Mouse (Mus musculus) lung, embryonic 15.5 days (tissue): ENCODE results near the gene Aak1. TPM values are rescaled to one million over a fixed set of nuclear protein-coding genes. Genes with fewer than 3 reads are reported as not detected.
A peak's percentile ranks its signal among the peaks of the same experiment; 100 is the strongest.
"Not testable (repeated sequence)": the region's sequence is repeated elsewhere in the genome, so short reads cannot be mapped to it uniquely, and the experiment has no call there.

Experiments
- ATAC-seq: fragments of 200-750 bp; cut with Nextera tagmentation; 2 replicates; pipeline ENCODE4 v1.8.0; 2017; ENCODE audit warnings: moderate number of reproducible peaks, borderline replicate concordance; ENCODE audit not compliant: low FRiP score, low TSS enrichment; ENCODE audit errors: extremely low read depth
- H3K27ac ChIP-seq: fragments of 300-500 bp; sonication (generic); 2 replicates; pipeline ENCODE4 v1.5.1; 2015; ENCODE audit warnings: moderate library complexity, mild to moderate bottlenecking, inconsistent platforms
- H3K27me3 ChIP-seq: fragments of 300-500 bp; sonication (generic); 2 replicates; pipeline ENCODE4 v1.6.1; 2015; ENCODE audit warnings: inconsistent platforms
- H3K36me3 ChIP-seq: fragments of 300-500 bp; sonication (generic); 2 replicates; pipeline ENCODE4 v1.6.1; 2015; ENCODE audit warnings: inconsistent platforms
- H3K4me1 ChIP-seq: fragments of 300-500 bp; sonication (generic); 2 replicates; pipeline ENCODE4 v1.6.1; 2015; ENCODE audit warnings: inconsistent platforms
- H3K4me2 ChIP-seq: fragments of 300-500 bp; sonication (generic); 2 replicates; pipeline ENCODE4 v1.6.1; 2015; ENCODE audit warnings: inconsistent platforms, mild to moderate bottlenecking, moderate library complexity
- H3K4me3 ChIP-seq: fragments of 300-500 bp; sonication (generic); 2 replicates; pipeline ENCODE4 v1.5.1; 2015; ENCODE audit warnings: mild to moderate bottlenecking, inconsistent platforms
- H3K9ac ChIP-seq: fragments of 300-500 bp; sonication (generic); 2 replicates; pipeline ENCODE4 v1.6.1; 2015; ENCODE audit warnings: inconsistent platforms
- H3K9me3 ChIP-seq: fragments of 300-500 bp; sonication (generic); 2 replicates; pipeline ENCODE4 v1.6.1; 2016; ENCODE audit warnings: inconsistent platforms
- WGBS: fragments of 180-500 bp; shearing (Covaris S2); methylation state at CpG from one replicate; pipeline ENCODE4 v1.1.7; 2015; 5-methylcytosine and 5-hydroxymethylcytosine counted together
- polyA plus RNA-seq: library from polyadenylated mRNA; unstranded; fragments of >200 nt; fragmentation: Nextera tagmentation; extraction: Ambion mirVana; gene quantifications from 2 replicates; pipeline ENCODE4 v1.2.1, GENCODE M21; 2015

The Aak1 gene
- polyA plus RNA-seq, 1 experiment from 2014 or later, result 17.2 TPM

DNA sequence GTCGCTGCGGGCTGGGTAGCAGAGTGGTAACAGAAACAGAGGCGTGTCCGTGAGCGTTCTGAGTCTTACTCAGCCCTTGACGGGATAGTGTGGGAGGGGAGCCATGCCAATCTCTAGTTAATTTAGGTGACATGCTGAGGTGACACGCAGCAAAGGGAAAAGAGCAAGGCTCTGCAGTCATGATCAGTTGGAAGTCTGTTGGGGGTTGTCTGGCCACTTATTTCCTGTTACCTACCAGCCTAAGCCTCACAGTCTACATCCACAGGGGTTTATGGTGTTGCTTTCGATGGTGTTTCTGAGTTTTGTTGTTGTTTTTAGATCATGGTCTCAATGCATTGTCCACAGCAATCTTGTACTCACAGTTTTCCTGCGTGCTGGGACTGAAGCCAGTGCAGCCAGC is 21.0 kb downstream of the Aak1 start:
- Histone ChIP-seq H3K9ac (no peak overlapping the region), H3K9me3 (no peaks in the 10 kb centered on the region), H3K4me1 (peaks cover 10% of the 10 kb centered on the region; the same call in 1 of the 2 replicates), H3K36me3 (peaks cover 6% of the 10 kb centered on the region; the same call in 1 of the 2 replicates), H3K4me3 (no peak overlapping the region), H3K27me3 (no peaks in the 10 kb centered on the region), H3K27ac (no peak overlapping the region), H3K4me2 (no peak overlapping the region)
- no peak for ATAC-seq
- WGBS, result 78% methylated on average over 9 of the region's 9 CpGs

DNA sequence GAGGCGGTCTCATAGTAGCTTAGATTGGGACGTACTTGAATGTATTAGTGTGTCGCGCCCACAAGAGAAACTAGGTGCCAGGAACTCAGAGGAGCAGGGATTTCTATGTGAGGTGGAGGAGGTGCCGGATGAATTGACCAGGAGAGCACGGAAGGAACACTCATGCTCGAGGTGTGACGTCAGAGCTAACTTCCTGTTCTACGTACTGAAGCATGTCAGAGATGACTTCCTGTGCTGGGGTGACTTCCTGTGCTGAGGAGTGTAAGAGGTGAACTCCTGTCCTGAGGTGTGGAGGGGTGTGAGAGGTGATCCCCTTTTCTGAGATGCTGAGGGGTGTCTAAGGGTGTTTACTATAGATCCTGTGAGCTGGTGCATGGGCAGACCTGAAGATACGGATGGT is 22.5 kb downstream of the Aak1 start:
- H3K4me2 ChIP-seq, result no peak overlapping the region
- no peaks in the 10 kb centered on the region for H3K36me3 ChIP-seq
- WGBS, result 81% methylated on average over 10 of the region's 10 CpGs
- no peak overlapping the region for H3K27ac ChIP-seq
- H3K4me3 ChIP-seq, result no peak overlapping the region
- H3K9ac ChIP-seq, result no peak overlapping the region
- H3K4me1 ChIP-seq, result peaks cover 11% of the 10 kb centered on the region; the same call in 1 of the 2 replicates
- no peak for ATAC-seq
- no peaks in the 10 kb centered on the region for H3K9me3 ChIP-seq
- no peaks in the 10 kb centered on the region for H3K27me3 ChIP-seq

DNA sequence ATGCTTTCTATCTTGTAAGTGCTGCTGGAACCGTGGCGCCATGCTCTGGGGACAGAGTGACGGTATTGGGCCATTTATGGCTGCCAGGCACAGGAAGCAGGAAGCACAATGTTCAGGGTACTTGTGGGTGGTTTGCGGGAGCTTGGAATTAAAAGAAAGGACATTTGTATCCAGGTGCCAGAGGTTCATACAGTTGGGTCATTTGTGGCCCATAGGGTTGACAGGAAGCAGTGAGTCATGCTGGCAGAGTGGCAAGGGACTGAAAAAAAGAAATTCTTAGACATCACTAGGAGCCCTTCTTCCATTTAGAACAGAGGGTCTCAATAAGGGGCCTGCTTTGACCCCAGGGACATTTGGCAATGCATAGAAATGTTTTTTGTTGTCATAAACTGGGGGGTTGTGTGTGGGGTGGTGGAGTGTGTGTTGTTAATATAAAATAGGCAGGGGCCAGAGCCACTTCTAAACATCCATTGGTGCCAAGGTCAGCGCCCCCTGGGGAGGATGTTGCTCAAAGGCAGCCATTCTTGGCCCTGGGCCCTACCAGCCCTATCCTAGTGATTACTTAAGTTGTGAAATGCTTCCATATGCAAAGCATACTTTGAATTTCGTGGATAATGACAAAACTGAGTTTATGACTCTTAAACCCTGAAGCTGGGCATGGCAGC is 25.5 kb downstream of the Aak1 start:
- H3K4me3 ChIP-seq, result no peak overlapping the region
- no peaks in the 10 kb centered on the region for H3K27me3 ChIP-seq
- no peak overlapping the region for H3K4me2 ChIP-seq
- 76% methylated on average over 6 of the region's 6 CpGs for WGBS
- H3K9ac ChIP-seq, result no peak overlapping the region
- H3K27ac ChIP-seq, result 0 out of 2 replicates have a peak overlapping the region, but pooled peaks have one; percentile 37
- no peaks in the 10 kb centered on the region for H3K36me3 ChIP-seq
- no peaks in the 10 kb centered on the region for H3K9me3 ChIP-seq
- peaks cover 11% of the 10 kb centered on the region; the same call in 1 of the 2 replicates for H3K4me1 ChIP-seq
- ATAC-seq, result peak; percentile 57; the same call in 1 of the 2 replicates

DNA sequence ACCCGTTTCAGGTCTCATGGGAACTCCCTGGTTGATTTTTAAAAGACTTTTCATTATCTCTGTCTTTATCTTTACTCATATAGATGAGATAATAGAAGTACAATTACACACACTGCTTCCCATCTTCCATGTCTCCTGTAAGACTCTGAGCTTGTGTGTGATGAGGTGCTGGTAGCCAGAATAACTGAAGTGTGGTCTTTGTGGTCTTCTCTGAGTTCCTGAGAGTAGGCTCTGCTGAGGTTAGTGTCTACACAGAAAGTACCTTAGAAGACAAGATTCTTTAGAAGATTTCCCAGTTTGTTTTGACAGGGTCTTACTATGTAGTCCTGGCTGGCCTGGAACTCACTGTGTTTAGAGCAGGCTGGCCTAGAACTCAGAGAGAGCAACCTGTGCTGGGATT is 27.1 kb downstream of the Aak1 start:
- Histone ChIP-seq H3K4me3 (no peak overlapping the region), H3K27me3 (no peaks in the 10 kb centered on the region), H3K9me3 (no peaks in the 10 kb centered on the region), H3K36me3 (no peaks in the 10 kb centered on the region), H3K4me2 (no peak overlapping the region), H3K9ac (no peak overlapping the region), H3K27ac (no peak overlapping the region), H3K4me1 (peaks cover 11% of the 10 kb centered on the region; the same call in 1 of the 2 replicates)
- 35% methylated on average over 1 of the region's 1 CpGs for WGBS
- no peak for ATAC-seq

DNA sequence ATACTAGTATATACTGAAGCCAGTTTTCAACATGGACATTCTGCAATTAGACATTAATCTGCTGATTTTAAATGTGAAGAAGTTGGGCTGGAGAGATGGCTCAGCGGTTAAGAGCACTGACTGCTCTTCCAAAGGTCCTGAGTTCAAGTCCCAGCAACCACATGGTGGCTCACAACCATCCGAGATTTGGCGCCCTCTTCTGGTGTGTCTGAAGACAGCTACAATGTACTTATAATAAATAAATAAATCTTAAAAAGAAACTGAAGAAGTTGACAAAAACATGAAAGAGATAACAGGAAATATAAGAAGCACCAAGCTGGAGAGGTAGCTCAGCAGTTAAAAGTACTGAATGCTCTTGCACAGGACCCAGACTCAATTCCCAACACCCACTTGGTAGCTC is 29.3 kb downstream of the Aak1 start:
- 78% methylated on average over 3 of the region's 3 CpGs for WGBS
- H3K36me3 ChIP-seq, H3K4me3 ChIP-seq, H3K4me2 ChIP-seq, H3K9ac ChIP-seq, H3K27ac ChIP-seq, ATAC-seq, H3K9me3 ChIP-seq, H3K27me3 ChIP-seq: not testable (repeated sequence)
- H3K4me1 ChIP-seq, result peaks cover 11% of the 10 kb centered on the region; the same call in 1 of the 2 replicates

DNA sequence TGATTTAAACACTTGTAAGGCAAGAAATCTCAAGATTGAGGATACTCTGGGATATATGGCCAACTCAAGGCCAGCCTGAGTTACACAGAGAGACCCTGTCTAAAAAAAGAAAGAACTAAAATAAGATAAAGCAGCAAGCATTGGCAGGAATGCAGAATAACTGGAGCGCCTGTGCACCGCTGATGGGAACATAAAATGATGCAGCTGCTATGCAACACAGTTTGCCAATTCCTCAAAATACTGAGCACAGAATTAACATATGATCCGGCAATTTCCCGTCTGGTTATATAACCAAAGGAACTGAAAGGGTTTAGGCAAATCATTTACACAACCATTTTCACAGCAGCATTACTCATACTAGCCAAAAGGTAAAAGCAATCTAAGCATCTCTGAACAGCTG is 30.0 kb downstream of the Aak1 start:
- Histone ChIP-seq H3K9ac (no peak overlapping the region), H3K36me3 (no peaks in the 10 kb centered on the region), H3K4me3 (no peak overlapping the region), H3K9me3 (no peaks in the 10 kb centered on the region), H3K4me2 (no peak overlapping the region), H3K27me3 (no peaks in the 10 kb centered on the region), H3K4me1 (peaks cover 11% of the 10 kb centered on the region; the same call in 1 of the 2 replicates), H3K27ac (no peak overlapping the region)
- ATAC-seq, result no peak; the same call in 1 of the 2 replicates
- 71% methylated on average over 4 of the region's 4 CpGs for WGBS

DNA sequence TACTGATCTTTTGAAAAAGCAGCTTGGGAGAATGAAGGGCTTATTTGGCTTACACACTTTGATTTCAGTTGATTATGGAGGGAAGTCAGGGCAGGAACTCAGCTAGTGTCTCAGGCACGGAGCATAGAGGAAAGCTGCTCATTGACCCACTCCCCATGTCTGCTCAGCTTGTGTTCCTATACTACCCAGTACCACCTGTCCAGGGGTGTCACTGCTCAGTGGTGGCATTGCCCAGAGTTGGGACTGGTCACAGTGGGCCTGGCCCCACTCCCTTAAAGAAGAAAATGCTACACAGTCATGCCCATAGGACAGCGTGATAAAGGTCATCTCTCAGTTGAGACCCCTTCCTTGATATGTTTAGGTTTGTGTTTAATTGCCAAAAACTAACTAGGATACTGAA is 34.9 kb downstream of the Aak1 start:
- no peaks in the 10 kb centered on the region for H3K27me3 ChIP-seq
- H3K4me3 ChIP-seq, result no peak overlapping the region
- H3K4me1 ChIP-seq, result peaks cover 12% of the 10 kb centered on the region; the same call in 1 of the 2 replicates
- no peak overlapping the region for H3K9ac ChIP-seq
- 71% methylated on average over 2 of the region's 2 CpGs for WGBS
- no peak overlapping the region for H3K4me2 ChIP-seq
- H3K27ac ChIP-seq, result no peak overlapping the region
- H3K36me3 ChIP-seq, result 0 out of 2 replicates have a peak, but pooled peaks cover 3% of the 10 kb centered on the region
- no peak for ATAC-seq
- no peaks in the 10 kb centered on the region for H3K9me3 ChIP-seq

DNA sequence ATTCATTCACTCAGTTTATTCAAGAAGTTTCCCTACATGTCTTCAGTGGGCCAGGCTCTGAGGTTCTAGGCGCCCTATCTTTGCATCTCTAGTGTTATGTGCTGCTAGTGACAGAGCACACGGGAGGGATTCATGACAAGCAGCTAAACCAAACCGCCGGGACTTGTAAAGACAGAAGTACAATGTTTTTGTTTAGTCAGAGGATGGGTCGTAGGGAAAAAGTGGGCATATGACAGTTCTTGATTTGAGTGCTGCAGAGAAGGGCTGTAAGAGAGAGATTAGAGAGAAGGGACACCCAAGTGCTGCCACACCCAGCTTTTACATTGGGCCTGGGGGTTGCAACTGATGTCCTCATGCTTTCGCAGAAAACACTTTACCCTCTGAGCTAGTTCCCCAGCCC is 35.4 kb downstream of the Aak1 start:
- no peaks in the 10 kb centered on the region for H3K27me3 ChIP-seq
- no peak overlapping the region for H3K27ac ChIP-seq
- H3K4me3 ChIP-seq, result no peak overlapping the region
- no peak overlapping the region for H3K9ac ChIP-seq
- H3K4me2 ChIP-seq, result no peak overlapping the region
- 0 out of 2 replicates have a peak, but pooled peaks cover 3% of the 10 kb centered on the region for H3K36me3 ChIP-seq
- no peak for ATAC-seq
- 68% methylated on average over 6 of the region's 6 CpGs for WGBS
- peaks cover 12% of the 10 kb centered on the region; the same call in 1 of the 2 replicates for H3K4me1 ChIP-seq
- H3K9me3 ChIP-seq, result no peaks in the 10 kb centered on the region

DNA sequence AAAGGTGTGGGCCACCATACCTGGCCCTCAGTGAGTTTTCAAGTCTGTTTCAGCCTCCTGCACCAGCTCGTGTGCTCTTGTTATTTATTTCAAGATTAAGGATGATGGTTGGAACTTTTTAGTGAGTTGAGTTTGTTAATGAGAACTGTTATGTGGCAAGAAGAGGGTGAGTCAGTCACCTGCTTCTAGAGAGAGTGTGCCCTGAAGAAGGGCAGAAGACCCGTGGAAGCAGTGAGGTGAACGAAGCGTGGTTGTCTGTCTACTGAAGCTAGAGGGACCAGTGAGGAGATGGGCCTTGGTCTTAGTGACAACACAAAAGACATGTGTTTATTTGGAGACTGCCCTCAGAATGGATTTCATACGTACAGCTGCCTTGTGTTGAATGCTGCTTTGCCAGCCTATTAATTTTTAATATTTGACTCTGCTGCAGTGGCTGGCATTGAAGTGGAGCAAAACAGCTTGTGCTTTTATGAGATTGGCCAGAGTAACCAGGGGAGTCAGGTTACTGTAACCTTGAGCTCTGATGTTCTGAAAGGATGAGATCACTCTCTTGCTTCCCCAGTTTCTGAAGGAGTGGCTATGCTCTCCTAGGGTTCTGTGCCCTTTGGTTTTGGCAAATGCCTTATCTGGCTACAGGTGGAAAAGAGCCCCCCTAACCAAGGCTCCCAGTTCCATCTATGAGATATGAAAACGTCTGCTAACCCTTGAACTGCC is 36.7 kb downstream of the Aak1 start:
- Histone ChIP-seq H3K27me3 (no peaks in the 10 kb centered on the region), H3K9ac (no peak overlapping the region), H3K4me3 (no peak overlapping the region), H3K4me2 (no peak overlapping the region), H3K27ac (no peak overlapping the region), H3K36me3 (0 out of 2 replicates have a peak, but pooled peaks cover 6% of the 10 kb centered on the region), H3K9me3 (no peaks in the 10 kb centered on the region), H3K4me1 (peaks cover 12% of the 10 kb centered on the region; the same call in 1 of the 2 replicates)
- 49% methylated on average over 6 of the region's 6 CpGs for WGBS
- ATAC-seq, result no peak

DNA sequence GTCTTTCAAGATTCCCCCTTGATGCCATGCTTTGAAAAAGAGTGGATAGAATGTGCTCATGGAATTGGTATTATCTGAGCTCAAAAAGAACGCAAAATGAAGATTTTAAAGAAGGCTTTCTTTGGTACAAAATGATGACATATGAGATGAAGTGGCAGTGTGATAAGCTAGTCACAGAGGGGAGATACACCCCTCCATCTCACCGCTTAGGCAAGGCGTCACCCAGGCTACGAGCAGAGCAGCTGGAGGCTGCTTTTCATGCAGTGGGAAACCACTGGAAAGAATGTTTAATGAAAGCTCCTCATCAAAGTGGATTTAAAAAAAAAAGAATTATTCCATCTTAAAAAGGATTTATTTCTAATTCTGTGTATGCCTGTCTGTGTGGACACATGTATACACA is 37.5 kb downstream of the Aak1 start:
- Histone ChIP-seq H3K4me3 (no peak overlapping the region), H3K27ac (no peak overlapping the region), H3K9me3 (no peaks in the 10 kb centered on the region), H3K9ac (no peak overlapping the region), H3K27me3 (no peaks in the 10 kb centered on the region), H3K4me1 (peaks cover 12% of the 10 kb centered on the region; the same call in 1 of the 2 replicates), H3K36me3 (0 out of 2 replicates have a peak, but pooled peaks cover 6% of the 10 kb centered on the region), H3K4me2 (no peak overlapping the region)
- WGBS, result 55% methylated on average over 4 of the region's 4 CpGs
- ATAC-seq, result no peak

DNA sequence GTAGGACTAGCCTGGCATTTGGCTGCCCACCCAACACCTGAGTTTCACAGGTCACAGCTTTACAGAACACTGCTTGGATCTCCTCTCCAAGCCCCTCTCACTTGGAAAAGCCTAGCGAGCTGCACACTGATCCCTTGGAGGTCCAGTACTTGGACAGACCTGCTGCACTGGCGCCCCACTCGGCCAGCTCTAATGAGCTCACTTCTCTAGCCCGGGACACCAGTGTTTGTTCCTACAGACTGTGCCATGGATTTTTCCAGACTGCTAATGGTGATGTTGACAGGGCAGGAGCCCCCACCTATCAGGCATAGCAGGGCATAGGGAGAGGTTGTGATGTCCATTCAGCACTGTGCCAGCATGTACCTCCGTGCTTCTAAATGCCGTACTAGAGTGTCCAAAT is 48.2 kb downstream of the Aak1 start:
- WGBS, result 91% methylated on average over 6 of the region's 6 CpGs
- ATAC-seq, result no peak
- no peak overlapping the region for H3K27ac ChIP-seq

DNA sequence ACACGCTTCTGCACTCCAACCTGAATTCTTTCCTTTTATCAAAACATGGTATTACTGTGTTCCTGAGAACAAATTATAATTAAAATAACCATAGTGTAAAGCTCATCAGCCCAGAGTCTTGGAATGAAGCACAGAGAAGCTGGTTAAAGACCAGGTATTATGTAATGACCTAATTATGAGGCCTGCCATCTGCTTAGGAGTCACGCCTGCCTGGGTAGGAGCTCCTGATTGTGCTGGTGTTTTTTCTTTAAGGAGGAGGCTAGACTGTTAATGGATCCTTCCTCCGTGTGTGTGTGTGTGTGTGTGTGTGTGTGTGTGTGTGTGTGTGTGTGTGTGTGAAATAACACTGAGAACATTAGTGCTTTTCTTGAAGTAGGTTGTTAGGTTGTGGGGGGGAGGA is 49.7 kb downstream of the Aak1 start:
- Histone ChIP-seq H3K27me3 (no peaks in the 10 kb centered on the region), H3K9me3 (no peaks in the 10 kb centered on the region), H3K36me3 (no peaks in the 10 kb centered on the region), H3K4me2 (no peak overlapping the region), H3K9ac (no peak overlapping the region), H3K4me1 (no peaks in the 10 kb centered on the region), H3K27ac (no peak overlapping the region), H3K4me3 (no peak overlapping the region)
- WGBS, result 63% methylated on average over 3 of the region's 3 CpGs
- ATAC-seq, result no peak

More for the DNA sequence above, 48.2 kb downstream of the Aak1 start:
- Histone ChIP-seq H3K27me3 (no peaks in the 10 kb centered on the region), H3K4me1 (no peaks in the 10 kb centered on the region), H3K4me2 (no peak overlapping the region), H3K4me3 (no peak overlapping the region), H3K9me3 (no peaks in the 10 kb centered on the region), H3K36me3 (no peaks in the 10 kb centered on the region), H3K9ac (no peak overlapping the region)
